Mouse (Mus musculus) B cell, adult 2 months (primary cell): Measurements from ENCODE around the gene Als2cl.

Source experiments
- DNase-seq, 2 experiments: peaks; one replicate each; pipeline ENCODE4 v3.0.0; 2022

Gene Als2cl

DNA sequence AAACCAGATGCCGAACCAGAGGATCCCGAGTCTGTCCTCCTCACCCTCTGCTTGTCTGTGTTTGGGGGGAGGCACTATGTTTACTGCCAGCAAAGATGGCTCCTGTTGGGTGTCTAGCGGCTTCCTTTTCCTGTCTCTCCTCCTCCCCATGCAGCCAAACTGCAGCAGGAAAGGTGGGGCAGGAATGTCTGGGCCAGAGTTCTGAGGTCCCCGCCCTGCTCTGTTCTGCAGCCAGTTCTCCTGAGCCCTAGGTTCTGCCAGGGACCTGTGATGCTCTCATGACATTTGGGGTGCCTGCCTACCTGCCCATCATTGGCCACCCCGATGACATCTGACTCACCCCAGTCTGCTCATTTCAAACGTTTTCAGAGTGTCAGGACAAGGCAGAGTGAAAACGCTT, 2.3 kb downstream of the Als2cl start:
- no peak for DNase-seq

- DNase-seq, result no peak
Observed at GRCm38 (mm10) chr9:110887388-110888303, 8.0 kb downstream of the Als2cl start.

GRCm38 (mm10) chr9:110888935-110889334, 9.3 kb downstream of the Als2cl start:
- no peak for DNase-seq

DNA sequence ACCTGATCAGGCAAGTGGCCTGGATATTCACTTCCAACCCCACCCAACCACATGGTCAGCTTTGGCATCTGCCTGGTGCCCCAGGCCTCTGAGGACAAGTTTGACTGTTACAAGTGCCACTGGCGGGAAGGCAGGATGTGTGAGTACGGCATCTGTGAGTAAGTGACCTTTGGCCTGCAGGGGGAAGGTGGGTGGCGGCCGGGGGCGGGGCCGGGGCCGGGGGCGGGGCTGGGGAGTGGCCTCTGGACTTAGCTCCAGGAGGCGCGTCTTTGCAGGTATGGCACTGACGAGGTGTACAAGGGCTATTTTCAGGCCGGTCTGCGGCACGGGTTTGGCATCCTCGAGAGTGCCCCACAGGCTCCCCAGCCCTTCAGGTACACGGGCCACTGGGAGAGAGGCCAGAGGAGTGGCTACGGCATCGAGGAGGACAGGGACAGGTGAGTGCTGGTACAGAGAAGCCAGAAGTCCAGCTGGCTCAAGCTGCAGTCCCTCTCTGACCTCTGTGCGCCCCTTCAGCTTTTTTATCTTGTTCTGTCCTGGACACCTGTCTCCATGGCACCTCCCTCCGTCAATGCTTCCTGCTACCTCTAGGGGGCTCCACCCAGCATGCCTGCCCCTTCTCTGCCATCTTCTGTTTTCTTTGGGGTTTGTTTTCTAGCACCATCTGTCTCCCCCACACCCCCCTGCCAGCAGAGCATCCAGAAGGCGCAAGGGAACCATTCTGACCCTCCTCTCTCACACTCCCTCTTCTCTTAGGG, 10.5 kb downstream of the Als2cl start:
- DNase-seq, result no peak

- no peak for DNase-seq
Observed at GRCm38 (mm10) chr9:110891077-110891828, 11.6 kb downstream of the Als2cl start.

DNA sequence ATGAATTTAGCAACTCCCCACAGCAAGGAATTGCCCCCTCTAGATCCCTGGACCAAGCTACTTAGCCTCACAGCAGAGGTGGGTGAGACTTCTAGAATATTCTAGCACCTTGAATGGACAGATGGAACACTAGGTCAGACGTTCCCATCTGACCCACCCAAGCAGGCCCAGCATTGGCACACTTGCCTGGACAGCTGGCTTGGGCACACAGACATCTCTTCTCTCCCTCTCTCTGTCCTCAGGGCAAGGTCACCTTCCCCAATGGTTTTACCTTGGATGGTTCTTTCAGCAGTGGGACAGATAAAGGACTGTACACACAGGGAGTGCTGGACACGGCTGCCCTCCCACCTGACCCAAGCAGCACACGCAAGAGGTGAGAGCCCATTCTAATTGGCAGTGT, 12.9 kb downstream of the Als2cl start:
- DNase-seq, result no peak

DNA sequence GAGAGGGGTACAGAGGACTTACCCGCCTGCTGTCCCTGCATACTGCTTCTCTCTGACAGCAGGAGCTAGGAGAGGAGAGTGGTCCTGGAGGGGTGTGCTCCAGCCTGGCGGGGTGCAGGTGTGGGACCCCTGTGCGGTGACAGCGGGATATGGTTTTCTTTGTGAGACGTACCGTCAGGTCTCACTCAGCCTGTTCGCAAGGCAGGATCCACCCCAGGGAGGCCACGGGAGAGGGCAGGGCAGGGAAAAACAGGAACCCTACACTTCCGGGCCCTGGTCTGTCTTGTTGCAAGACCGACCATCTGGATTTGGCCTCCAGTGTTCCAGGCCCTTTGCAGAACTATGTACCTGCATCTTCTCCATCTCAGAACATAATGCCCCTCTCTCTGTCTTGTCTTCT, 13.8 kb downstream of the Als2cl start:
- DNase-seq, result no peak

GRCm38 (mm10) chr9:110895507-110895906, 15.8 kb downstream of the Als2cl start:
- no peak for DNase-seq

- no peak for DNase-seq
Observed at GRCm38 (mm10) chr9:110895994-110896393, 16.3 kb downstream of the Als2cl start.

DNA sequence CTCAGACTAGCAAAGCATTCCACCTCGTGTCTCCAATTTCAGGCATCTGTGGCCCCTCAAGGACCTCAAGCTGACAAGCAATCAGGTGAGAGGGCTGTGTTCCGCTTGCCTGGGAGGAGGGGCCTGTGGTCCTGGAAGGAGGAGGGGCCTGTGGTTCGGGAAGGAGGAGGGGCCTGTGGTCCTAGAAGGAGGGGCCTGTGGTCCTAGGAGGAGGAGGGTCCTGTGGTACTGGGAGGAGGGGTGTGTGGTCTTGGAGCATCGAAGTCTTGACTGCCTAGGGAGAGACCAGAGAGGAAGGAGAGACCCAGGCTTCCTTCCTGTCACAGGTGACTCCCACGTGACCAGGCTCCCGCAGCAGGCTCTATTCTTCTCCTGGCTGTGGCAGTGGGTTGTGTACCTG, 16.9 kb downstream of the Als2cl start:
- DNase-seq, result no peak

DNA sequence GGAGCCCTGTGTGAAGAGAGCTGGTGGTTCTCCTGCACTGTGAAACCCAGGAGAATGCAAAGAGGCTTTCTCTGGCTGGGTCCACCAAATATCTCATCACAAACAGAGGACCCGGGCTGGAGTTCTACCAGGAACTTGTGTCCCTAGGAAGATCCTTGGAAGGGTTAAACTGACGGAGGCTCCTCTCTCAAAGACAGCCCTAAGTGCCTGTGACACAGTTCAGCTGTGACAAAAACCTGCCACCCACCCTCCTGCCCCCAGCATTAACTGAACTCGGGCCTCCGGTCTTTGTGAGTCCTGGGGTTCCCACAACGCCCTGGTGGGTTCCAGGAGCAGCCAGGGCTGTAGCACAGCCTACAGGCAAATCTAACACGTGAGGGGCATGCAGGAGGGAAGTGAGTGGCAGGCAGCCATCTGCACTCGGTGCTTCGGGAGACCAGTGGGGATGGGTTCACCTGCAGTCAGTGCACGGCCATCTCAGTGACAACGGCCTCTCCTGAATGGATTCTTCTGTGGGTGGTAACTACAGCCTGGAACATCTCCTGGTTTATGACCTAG, 19.9 kb downstream of the Als2cl start:
- no peak for DNase-seq

- no peak for DNase-seq
Observed at GRCm38 (mm10) chr9:110901204-110901603, 21.5 kb downstream of the Als2cl start.

DNA sequence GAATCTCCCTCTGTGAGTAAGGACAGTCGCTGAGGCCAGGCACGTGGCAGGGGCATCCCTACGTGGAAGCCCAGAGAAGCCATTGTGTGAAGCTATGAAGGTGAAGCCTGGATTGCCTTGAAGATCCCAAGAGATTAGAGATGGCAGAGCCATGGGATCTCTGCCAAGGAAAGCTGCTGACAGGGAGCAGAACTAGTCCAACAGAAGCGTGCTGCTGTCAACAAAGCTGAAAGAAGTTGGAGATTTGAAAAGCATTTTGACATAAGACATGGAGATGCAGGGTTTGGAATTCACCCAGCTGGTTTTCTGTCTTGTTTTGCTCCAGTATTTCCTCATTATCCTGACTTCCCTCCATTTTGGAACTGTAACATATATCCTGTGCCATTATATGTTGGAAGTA, 22.6 kb downstream of the Als2cl start:
- DNase-seq, result no peak

GRCm38 (mm10) chr9:110907201-110907837, 27.6 kb downstream of the Als2cl start:
- no peak for DNase-seq

- DNase-seq, result no peak
Observed at GRCm38 (mm10) chr9:110907838-110908630, 28.4 kb downstream of the Als2cl start.

GRCm38 (mm10) chr9:110908631-110909016, 29.0 kb downstream of the Als2cl start:
- no peak for DNase-seq

DNA sequence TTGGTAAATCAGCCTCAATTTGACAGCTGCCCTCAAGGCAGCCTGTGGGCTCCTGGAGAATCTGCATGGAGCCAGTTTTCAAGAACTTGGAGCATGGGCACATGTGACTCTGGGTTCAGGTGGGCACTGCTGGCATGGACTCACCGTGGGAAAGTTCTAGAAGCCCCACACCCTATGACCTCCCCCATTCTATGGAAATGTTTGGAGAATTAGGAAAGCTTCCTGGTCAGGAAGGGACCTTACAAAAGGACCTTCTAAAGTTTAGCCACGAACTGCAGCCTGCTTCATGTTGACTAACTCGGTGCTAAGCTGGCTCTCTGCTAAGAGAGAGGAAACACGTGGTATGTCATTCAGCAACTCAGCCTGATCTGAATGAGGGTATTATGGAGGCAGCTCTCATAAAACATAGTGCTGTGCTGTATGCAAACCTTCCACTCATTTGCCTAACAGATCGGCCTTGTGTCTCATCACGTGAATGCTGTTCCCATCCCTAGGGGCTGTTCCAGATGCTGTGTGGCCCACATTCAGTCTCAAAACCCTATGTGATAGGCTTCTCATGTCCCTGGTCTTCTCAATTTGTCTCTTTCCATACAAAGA, 29.8 kb downstream of the Als2cl start:
- no peak for DNase-seq

- no peak for DNase-seq
Observed at GRCm38 (mm10) chr9:110914631-110915236, 35.1 kb downstream of the Als2cl start.

DNA sequence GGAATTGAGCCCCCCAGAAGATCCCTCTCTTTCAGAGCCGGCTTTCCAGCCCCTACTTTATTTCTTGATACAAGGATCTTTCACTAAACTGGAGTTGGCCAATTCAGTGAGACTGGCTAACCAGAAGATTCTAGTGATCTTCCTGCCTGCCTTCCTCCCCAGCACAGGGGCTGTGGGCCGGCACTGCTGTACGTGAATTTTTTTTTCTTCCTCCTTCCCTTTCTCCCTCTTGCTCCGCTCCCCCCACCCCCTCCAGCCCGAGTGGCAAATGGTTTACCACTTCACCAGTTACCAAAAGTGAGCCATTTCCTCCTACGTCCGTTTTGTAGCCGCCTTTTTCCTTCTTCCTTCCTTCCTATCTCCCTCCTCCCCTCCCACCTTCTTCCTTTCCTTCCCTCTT, 35.8 kb downstream of the Als2cl start:
- DNase-seq, result no peak

DNA sequence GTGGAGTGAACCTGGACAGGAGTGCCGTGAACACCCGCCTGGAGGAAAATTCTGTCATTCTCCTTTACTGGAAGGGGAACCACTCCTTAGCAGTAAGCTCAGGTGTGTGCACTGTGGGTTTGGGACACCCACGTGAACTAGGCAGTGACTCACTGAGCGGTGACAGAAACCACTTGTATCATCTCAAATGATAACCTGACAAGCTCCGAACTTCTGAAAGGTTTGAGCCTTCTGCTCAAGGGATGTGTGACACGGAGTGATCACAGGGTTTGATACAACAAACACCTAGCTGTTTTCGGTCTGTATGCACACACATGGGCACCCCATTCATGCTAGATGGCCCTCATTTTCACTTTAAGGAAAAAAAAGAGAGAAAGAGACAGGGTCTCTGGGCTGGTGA, 37.1 kb downstream of the Als2cl start, which contains the start of gene Fam240a:
TSS of gene Fam240a (minus strand) at position 76 of the 400 bp plus-strand sequence.
- no peak for DNase-seq
